Mouse (Mus musculus) neural tube, embryonic 11.5 days (tissue): Measurements from ENCODE around the gene Mmd. TPM values are rescaled to one million over a fixed set of nuclear protein-coding genes. Genes with fewer than 3 reads are reported as not detected.
"Not testable (repeated sequence)": the region's sequence is repeated elsewhere in the genome, so short reads cannot be mapped to it uniquely, and the experiment has no call there.

Experiments
- ATAC-seq: fragments of 200-750 bp; cut with Nextera tagmentation; 2 replicates; pipeline ENCODE4 v1.8.0; 2017; ENCODE audit warnings: moderate number of reproducible peaks, mild to moderate bottlenecking, moderate TSS enrichment, moderate library complexity; ENCODE audit not compliant: insufficient read depth, low FRiP score, low TSS enrichment
- DNase-seq: peaks from one replicate; pipeline ENCODE4 v3.0.0-alpha.2; 2015; ENCODE audit warnings: low spot score
- H3K27ac ChIP-seq: fragments of 300-500 bp; sonication (generic); 2 replicates; pipeline ENCODE4 v1.5.1; 2014; ENCODE audit warnings: low read depth, mild to moderate bottlenecking, low read length
- H3K27me3 ChIP-seq: fragments of 300-500 bp; sonication (generic); 2 replicates; pipeline ENCODE4 v1.6.1; 2014; ENCODE audit warnings: mild to moderate bottlenecking, low read length, mixed read lengths; ENCODE audit not compliant: control insufficient read depth, insufficient read depth
- H3K36me3 ChIP-seq: fragments of 300-500 bp; sonication (generic); 2 replicates; pipeline ENCODE4 v1.6.1; 2014; ENCODE audit warnings: mild to moderate bottlenecking, low read length, moderate library complexity, mixed read lengths; ENCODE audit not compliant: control insufficient read depth, insufficient read depth
- H3K4me1 ChIP-seq: fragments of 300-500 bp; sonication (generic); 2 replicates; pipeline ENCODE4 v1.6.1; 2014; ENCODE audit warnings: low read length, mixed read lengths; ENCODE audit not compliant: control insufficient read depth, insufficient read depth
- H3K4me2 ChIP-seq: fragments of 300-500 bp; sonication (generic); 2 replicates; pipeline ENCODE4 v1.6.1; 2014; ENCODE audit warnings: low read depth, mild to moderate bottlenecking, moderate library complexity
- H3K4me3 ChIP-seq: fragments of 300-500 bp; sonication (generic); 2 replicates; pipeline ENCODE4 v1.5.1; 2014; ENCODE audit warnings: low read depth, low read length
- H3K9ac ChIP-seq: fragments of 300-500 bp; sonication (generic); 2 replicates; pipeline ENCODE4 v1.6.1; 2014; ENCODE audit warnings: mild to moderate bottlenecking, low read length
- H3K9me3 ChIP-seq: fragments of 300-500 bp; sonication (generic); 2 replicates; pipeline ENCODE4 v1.6.1; 2016; ENCODE audit warnings: low read length; ENCODE audit not compliant: control insufficient read depth
- WGBS: fragments of 180-500 bp; shearing (Covaris S2); extraction: QIAGEN DNeasy Blood & Tissue Kit; methylation state at CpG from one replicate; pipeline ENCODE4 v1.1.7; 2014; 5-methylcytosine and 5-hydroxymethylcytosine counted together
- polyA plus RNA-seq: library from polyadenylated mRNA; unstranded; fragments of >200 nt; fragmentation: Nextera tagmentation; extraction: Ambion mirVana; gene quantifications from 2 replicates; pipeline ENCODE4 v1.2.1, GENCODE M21; 2014

Gene Mmd
- polyA plus RNA-seq, 1 experiment from 2014 or later, result 51.6 TPM

DNA sequence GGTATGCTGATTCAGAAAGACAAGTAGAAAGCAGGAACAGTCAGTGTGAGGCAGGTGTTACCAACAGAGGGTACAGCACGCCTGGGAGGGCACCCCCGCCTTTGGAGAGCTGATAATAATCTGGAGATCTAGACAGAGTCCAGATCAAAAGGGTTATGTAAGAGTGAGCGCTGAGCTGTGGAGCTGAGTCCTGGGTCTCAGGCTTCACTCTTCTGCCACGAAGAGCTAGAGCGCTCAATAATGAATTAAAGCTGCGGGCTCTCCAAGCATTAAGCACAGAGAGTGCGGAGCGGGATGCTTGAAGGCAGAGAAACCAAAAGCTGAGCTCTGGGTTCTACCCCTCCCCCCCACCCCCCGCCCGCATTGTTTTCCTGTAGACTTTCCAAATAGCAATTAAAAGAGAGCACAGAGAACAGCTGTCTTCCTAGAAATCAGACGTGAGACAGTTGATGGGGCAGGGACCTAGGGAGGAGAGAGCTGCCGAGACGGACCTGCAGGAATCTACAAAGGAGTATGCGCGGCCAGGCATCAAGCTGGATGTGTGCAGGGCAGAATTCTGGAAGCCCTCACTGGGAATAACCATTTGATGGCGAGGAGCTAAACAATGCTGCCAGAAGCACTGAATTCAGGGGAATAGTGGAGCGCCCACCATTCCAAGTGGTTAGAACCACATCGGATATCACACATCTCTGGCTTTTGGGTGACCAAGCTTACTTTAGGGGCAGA is 20.3 kb downstream of the Mmd start:
- Histone ChIP-seq H3K9ac (no peak overlapping the region), H3K4me1 (no peaks in the 10 kb centered on the region), H3K4me2 (no peak overlapping the region), H3K27me3 (no peaks in the 10 kb centered on the region), H3K4me3 (no peak overlapping the region), H3K9me3 (no peaks in the 10 kb centered on the region), H3K36me3 (peaks cover 4% of the 10 kb centered on the region; the same call in 1 of the 2 replicates), H3K27ac (no peak overlapping the region)
- 39% methylated on average over 18 of the region's 18 CpGs for WGBS
- ATAC-seq (no peak), DNase-seq (no peak)

DNA sequence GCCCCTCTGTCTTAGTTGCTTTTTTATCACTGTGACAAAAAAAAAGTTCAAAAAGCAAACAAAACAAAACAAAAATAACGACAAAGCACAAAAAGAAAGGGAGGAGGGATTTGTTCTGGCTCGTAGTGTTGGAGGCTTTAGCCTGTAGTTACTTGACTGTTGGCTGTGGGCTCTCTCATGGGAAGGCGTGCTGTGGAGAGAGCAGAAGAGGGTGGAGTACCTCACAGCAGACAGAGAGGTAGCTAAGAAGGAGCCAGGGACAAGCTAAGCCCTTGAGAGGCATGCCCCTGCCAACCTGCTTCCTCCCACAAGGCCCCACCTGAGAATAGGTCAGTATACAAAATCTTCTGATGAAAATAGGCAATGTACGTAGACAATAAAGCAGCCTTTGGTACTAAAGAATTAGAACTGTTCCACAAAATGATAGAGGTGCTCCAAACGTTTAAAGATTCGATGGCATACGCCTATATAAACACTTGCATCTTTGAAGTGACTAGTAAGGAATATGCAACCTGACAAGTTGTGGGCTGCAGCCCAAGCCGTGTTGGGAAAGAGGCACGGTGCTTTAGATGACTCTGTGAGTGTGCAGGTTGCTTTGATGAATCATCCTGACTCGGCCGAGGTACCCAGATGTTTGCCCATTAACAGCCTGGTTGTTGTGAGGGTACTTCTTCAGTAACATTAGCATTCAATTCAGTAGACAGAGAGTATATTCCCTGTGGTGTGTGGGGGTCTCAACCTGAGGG is 21.0 kb downstream of the Mmd start:
- ATAC-seq (no peak), DNase-seq (no peak)
- H3K4me1 ChIP-seq, result no peaks in the 10 kb centered on the region
- H3K27me3 ChIP-seq, result no peaks in the 10 kb centered on the region
- no peak overlapping the region for H3K4me2 ChIP-seq
- no peak overlapping the region for H3K27ac ChIP-seq
- no peaks in the 10 kb centered on the region for H3K9me3 ChIP-seq
- H3K36me3 ChIP-seq, result peaks cover 4% of the 10 kb centered on the region; the same call in 1 of the 2 replicates
- no peak overlapping the region for H3K4me3 ChIP-seq
- H3K9ac ChIP-seq, result no peak overlapping the region
- WGBS, result 83% methylated on average over 11 of the region's 11 CpGs

DNA sequence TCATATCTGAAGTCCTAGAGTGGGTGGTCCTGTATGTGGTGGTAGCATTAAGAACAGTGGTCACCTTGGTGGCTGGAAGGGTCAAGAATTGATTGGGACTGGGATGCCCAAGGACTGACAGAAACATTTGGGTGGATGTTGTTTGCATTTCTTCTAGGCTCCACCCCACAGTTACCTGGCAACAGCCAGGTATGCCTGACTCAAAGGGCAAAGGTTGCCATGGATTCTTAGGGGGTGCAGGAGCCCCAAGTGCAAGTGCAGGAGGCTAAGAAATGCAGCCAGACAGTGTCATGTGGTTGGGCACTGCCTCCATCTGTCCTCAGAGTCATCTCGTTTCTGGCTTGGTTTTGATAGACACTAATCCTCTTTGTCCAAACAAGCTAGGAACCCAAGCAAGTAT is 24.9 kb downstream of the Mmd start:
- no peaks in the 10 kb centered on the region for H3K9me3 ChIP-seq
- DNase-seq, result no peak
- H3K4me2 ChIP-seq, result no peak overlapping the region
- H3K36me3 ChIP-seq, result no peaks in the 10 kb centered on the region
- no peak overlapping the region for H3K27ac ChIP-seq
- no peak overlapping the region for H3K9ac ChIP-seq
- H3K27me3 ChIP-seq, result no peaks in the 10 kb centered on the region
- 84% methylated on average over 1 of the region's 1 CpGs for WGBS
- no peak for ATAC-seq
- H3K4me3 ChIP-seq, result no peak overlapping the region
- no peaks in the 10 kb centered on the region for H3K4me1 ChIP-seq

DNA sequence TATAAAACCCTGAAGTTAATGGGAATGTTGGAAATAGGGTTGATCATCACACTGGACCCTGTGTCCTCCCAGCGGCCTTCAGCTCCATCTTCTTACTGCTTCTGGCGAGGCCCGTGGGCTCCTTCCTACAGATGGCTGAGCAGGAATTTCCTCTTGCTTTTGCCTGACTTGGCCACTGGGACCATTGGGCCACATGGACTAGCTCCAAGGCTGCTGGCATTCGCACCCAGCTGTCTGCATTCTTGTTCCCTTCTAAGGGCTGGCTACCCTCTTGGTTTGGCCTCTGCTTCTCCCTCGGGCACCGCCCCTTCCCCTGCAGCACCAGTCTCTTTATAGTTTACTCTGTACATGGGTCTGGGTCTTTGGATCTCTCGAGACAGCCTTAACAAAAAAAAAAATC is 26.4 kb downstream of the Mmd start:
- no peaks in the 10 kb centered on the region for H3K27me3 ChIP-seq
- no peak overlapping the region for H3K9ac ChIP-seq
- H3K9me3 ChIP-seq, result no peaks in the 10 kb centered on the region
- no peak overlapping the region for H3K4me3 ChIP-seq
- H3K36me3 ChIP-seq, result no peaks in the 10 kb centered on the region
- ATAC-seq (no peak), DNase-seq (no peak)
- H3K4me2 ChIP-seq, result no peak overlapping the region
- WGBS, result 87% methylated on average over 7 of the region's 7 CpGs
- H3K4me1 ChIP-seq, result no peaks in the 10 kb centered on the region
- H3K27ac ChIP-seq, result no peak overlapping the region

DNA sequence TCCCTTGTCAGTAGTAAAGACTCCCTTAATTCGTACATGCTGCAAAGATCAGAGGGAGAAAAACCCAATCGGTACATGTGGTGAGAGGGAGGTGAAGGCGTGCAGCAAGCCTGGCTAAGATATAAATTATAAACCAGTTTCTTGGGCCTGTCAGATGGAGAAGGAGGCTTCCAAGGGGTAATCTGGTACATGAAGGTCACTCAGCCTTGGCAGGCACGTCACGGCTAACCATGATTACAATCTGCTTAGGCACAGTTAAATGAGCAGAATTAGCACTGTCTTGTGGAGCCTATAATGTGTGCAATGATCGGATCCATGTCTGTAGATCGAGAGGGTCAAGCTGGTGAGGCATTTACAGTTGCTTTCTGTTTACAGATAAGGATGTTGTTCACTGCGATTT is 26.9 kb downstream of the Mmd start:
- no peak overlapping the region for H3K4me2 ChIP-seq
- no peak for ATAC-seq

DNA sequence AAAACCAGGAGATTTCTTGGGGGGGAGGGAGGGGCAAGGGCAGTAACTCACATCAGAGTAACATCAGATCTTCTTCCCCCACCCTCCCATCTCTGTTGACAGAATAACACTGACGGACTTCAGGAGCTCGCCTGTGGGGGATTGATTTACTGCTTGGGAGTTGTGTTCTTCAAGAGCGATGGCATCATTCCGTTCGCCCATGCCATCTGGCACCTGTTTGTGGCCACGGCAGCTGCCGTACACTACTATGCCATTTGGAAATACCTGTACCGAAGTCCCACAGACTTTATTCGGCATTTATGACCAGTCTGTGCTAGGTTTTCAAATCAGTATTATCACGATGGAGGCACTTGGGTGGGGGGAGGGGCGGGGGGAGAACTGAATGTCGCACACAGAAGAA is 27.3 kb downstream of the Mmd start:
- WGBS, result 90% methylated on average over 12 of the region's 12 CpGs
- DNase-seq, result no peak
- no peak for ATAC-seq
- H3K9me3 ChIP-seq, result no peaks in the 10 kb centered on the region
- no peak overlapping the region for H3K4me2 ChIP-seq
- no peaks in the 10 kb centered on the region for H3K4me1 ChIP-seq
- H3K27me3 ChIP-seq, result no peaks in the 10 kb centered on the region
- no peaks in the 10 kb centered on the region for H3K36me3 ChIP-seq
- H3K9ac ChIP-seq, result no peak overlapping the region
- H3K27ac ChIP-seq, result no peak overlapping the region
- no peak overlapping the region for H3K4me3 ChIP-seq

More for the DNA sequence above, 26.9 kb downstream of the Mmd start:
- no peaks in the 10 kb centered on the region for H3K27me3 ChIP-seq
- H3K9me3 ChIP-seq, result no peaks in the 10 kb centered on the region
- no peak overlapping the region for H3K27ac ChIP-seq
- H3K4me3 ChIP-seq, result no peak overlapping the region
- no peaks in the 10 kb centered on the region for H3K36me3 ChIP-seq
- 85% methylated on average over 8 of the region's 8 CpGs for WGBS
- no peak for DNase-seq
- no peak overlapping the region for H3K9ac ChIP-seq
- no peaks in the 10 kb centered on the region for H3K4me1 ChIP-seq

DNA sequence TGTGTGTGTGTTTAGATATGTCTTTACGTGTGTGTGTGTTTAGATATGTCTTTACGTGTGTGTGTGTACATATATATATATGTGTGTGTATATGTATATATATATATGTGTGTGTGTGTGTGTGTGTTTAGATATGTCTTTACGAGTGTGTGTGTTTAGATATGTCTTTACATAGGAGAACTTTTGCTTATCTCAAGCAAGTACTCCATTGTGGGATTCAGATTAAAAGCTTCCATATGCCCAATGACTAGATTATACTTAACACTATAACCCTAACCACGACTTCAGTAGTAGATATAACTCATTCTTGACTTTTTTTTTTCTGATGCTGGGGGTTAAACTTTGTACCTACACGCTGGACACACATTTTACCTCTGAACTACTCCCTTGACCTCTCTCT is 30.8 kb downstream of the Mmd start:
- Histone ChIP-seq H3K9me3 (no peaks in the 10 kb centered on the region), H3K27ac (no peak overlapping the region), H3K4me1 (no peaks in the 10 kb centered on the region), H3K4me3 (no peak overlapping the region), H3K27me3 (no peaks in the 10 kb centered on the region), H3K36me3 (no peaks in the 10 kb centered on the region), H3K4me2 (no peak overlapping the region), H3K9ac (no peak overlapping the region)
- DNase-seq, result no peak
- 90% methylated on average over 5 of the region's 5 CpGs for WGBS
- no peak for ATAC-seq

DNA sequence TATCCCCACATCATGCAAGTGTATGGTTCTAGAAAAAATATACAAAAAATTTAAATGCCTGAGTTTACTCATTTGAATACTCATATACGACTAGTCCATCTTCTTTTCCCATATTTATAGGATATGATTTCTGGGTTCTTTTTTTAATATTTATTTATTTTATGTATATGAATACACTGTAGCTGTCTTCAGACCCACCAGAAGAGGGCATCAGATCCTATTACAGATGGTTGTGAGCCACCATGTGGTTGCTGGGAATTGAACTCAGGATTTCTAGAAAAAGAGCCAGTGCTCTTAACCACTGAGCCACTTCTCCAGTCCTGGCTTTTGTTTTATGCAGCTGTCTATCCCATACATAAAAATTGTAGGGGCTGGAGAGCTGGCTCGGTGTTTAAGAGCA is 32.7 kb downstream of the Mmd start:
- not testable (repeated sequence) for H3K9me3 ChIP-seq, H3K36me3 ChIP-seq
- WGBS, result 90% methylated on average over 2 of the region's 2 CpGs

DNA sequence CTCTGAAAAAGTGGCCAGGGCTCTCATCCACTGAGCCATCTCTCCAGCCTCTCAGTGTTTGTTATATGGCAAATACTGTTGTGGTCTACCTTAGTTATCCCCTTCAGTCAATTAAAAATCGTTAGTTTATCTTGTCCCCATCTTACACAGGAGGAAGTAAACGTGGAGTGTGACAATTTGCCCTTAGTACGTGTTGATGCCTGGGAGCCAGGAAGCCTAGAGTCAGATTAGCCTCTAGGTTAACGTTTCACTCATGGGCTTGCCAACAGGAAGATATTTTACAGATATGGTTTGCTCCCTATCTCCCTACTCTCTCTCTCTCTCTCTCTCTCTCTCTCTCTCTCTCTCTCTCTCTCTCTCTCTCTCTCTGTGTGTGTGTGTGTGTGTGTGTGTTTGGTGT is 33.9 kb downstream of the Mmd start:
- Histone ChIP-seq H3K9me3 (no peaks in the 10 kb centered on the region), H3K36me3 (no peaks in the 10 kb centered on the region), H3K27me3 (no peaks in the 10 kb centered on the region), H3K4me2 (no peak overlapping the region), H3K4me3 (no peak overlapping the region), H3K27ac (no peak overlapping the region), H3K9ac (no peak overlapping the region), H3K4me1 (no peaks in the 10 kb centered on the region)
- no peak for ATAC-seq
- 76% methylated on average over 4 of the region's 4 CpGs for WGBS
- no peak for DNase-seq

More for the DNA sequence above, 32.7 kb downstream of the Mmd start:
- not testable (repeated sequence) for ATAC-seq, H3K4me1 ChIP-seq, H3K27ac ChIP-seq, H3K4me3 ChIP-seq, H3K4me2 ChIP-seq, DNase-seq, H3K27me3 ChIP-seq, H3K9ac ChIP-seq
